Mouse (Mus musculus): ENCODE measurements at regions not wholly inside any gene's neighbourhood (a gene's known extent, or its start where the extent isn't known, plus 50 kb on each side); places are given as distances from the start of the nearest gene placed in this dataset.

DNA sequence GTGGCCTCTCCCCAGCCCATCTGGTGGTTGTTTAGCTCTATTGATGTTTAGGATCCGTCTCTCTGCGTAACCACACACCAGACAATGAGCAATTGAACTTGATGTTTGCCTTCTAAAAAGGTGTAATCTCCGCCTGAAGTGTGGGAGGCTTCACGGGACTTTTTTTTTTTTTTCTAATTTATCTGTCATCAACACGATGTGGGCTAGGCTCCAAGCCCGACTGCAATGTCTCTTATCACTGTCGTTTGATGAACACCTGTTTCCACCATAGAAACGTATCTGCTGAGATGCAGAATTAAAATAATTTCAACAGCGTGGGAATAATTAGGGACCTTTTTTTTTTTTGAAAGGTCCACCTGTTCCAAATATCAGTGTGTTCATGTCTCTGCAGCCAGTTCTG, 257.0 kb upstream of the Dnajc19 start:
- no peak for DNase-seq

DNA sequence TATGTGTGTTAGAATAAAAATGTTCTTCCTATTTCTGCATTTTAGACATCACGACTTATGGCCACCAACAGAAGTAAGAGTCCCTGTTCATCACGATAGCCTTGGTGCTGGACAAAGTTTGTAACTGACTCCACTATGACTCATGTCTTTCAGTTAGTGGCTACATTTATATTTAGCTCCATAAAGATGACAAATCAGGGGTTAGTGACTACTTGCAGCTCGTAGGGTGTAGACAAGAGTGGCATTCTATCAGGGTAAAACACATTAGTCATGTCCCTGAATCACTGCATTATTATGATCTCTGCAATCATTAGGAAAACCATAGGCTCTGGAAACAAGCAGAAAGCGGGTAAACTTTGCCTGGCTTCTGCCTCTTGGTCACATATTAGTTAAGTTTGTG, 252.4 kb upstream of the Dnajc19 start:
- DNase-seq, result no peak

DNA sequence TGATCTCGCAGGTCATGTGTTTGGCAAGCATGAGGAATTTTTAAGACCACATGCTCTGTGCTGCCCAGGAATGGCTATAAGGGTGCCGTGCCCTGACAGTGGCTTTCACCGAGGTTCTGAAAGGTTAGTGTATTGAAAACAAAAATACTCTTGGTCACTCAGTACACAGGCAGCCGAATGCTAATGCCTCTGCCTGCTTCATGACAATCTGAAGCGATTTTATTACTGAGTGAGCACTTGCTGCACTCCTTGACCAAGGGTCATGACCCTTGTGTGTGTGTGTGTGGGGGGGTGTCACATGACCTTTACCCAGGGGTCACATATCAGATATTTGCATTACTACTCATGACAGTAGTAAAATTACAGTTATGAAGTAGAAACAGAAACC, 250.8 kb upstream of the Dnajc19 start:
- no peak for DNase-seq

DNA sequence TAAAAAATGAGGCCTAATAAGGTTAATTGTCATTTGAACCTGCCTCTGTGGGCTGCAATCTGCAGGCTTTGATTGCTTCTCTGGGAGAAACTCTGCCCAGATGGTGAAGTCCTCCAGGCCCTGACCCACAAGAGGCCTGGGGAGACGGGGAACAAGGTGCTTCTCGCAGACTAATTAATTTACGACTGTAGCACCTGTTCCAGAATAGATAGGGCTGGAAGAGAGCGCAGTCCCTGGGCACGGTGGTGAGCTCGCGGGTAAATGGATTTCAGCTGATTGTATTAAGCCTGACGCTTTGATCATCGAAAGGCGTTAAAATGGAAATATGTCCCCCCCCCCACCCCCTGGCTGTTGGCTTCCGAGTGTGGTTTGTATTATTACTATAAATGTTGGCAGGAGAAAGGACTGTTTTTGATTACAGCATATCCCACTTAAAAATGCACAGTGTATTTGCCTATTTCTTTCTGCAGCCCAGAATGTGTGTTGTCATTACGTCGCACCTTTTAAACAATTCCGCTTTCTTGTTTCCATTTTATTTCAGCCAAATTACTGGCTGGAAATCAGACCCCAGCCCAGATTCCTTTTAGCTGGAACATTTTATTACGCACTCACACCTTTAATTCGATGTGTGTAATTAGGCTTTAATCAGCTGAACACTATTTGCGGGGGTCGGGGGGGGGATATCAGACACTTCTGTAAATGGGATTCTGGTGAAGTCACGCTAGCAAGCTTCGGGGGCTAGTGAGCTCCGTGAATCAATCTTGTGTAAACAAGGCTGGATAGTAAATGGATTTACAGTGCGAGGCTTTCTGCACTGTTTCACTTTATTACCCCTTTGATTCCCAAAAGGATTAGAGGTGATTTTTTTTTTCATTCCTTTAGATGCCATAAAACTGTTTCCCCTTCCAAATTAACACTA, 250.1 kb upstream of the Dnajc19 start:
- no peak for DNase-seq

DNA sequence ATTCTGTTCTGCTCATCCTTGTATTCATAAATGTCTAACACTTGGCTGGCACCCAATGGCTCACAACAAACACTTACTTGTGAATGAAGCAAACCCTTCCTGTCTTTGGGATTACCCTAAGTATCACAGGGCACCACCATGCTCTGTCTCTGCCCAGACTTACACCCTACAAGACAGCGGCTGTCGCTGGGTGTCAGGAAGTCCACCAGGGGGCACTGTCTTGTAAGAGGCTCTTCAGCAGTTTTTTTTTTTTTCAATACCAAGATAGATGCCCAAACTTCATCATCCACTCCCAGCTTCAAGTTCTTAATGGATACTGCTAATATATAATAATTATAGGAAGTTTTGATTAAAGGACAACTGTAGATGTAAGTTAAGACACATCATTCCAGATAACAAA, 247.7 kb upstream of the Dnajc19 start:
- DNase-seq, result no peak

DNA sequence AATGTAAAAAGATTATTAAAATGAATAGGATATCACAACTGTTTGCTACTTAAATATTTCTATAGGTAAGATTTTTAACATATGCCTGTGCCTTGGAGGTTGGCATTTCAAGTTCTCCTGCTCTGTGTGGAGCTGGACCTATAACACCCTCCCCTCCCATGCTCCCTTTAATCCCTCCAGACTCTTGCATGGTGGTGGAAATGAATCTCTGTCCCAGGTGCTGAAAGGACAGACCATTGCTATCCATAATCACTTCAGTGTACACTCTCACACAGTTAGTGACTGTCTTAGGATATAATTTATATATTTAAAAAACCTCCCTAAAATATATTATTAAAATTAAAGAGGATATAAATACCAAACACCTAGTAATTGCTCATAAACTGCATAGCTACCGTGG, 244.5 kb upstream of the Dnajc19 start:
- DNase-seq, result no peak

DNA sequence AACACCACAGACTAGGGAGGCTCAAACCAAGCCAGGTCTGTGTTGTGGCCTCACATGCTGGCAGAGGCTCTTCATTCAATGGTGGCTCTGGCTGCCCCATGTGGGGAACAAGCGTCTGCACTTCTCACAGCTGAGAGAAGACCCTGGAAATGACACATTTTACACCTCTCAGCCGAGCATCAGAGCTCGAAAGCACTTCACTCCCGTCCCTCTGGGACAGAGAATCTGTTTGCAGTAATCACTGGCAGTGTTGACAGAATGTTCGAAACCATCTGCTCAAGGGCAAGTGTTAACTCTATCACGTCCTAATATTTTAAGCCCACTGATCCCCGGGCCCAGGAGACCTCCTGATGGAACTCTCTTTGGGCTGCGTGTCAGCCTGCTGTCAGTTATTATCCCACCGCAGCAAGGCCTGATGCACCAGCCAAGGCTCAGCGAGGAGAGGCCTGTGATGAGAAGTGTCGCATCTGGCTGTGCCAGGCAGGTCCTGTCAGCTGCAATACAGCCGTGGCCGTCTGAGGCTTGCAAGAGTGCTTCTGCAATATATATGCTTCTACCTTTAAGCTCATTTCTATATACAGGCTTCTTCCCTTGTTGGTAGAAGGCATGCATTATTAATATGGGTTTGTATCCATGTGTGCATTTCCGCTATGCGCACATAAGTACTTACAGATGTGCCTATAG, 241.5 kb upstream of the Dnajc19 start:
- DNase-seq, result no peak

DNA sequence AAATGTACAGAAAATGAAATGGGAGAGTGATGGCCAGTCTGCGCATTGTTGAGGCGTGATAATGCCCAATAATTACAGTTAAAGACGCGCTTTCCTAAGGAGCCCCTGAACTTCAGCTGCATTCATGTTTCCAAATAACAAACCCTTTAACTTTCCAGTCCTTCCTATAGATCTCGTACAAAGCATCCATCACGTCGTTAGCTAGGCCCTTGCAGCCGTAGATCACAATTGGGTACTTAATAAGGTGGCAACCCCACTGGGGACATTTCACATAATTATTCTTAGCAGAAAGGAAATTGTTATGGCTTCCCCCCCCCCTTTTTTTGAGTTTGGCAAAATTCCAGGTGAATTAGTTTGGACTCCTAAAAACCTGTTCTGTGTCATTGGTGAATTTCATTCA, 233.7 kb upstream of the Dnajc19 start:
- DNase-seq, result no peak

DNA sequence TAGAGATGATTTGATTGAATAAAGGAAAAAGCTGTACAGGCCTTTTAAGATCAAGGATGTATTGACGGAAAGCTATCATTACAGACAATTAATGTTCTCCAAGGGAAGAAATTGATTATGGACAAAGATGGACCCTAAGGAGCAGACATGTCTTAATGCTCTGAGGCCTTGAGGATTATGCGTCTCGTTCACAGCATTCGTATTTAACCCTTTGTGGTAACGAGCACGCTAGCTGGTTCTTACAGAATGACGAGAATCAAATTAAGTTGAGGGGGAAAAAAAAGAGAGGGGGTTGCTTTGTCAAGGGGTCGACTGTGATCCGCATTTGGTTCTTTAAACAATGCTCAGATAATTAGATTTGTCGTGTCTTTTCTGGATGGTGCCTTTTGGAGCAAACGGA, 233.3 kb upstream of the Dnajc19 start:
- no peak for DNase-seq

DNA sequence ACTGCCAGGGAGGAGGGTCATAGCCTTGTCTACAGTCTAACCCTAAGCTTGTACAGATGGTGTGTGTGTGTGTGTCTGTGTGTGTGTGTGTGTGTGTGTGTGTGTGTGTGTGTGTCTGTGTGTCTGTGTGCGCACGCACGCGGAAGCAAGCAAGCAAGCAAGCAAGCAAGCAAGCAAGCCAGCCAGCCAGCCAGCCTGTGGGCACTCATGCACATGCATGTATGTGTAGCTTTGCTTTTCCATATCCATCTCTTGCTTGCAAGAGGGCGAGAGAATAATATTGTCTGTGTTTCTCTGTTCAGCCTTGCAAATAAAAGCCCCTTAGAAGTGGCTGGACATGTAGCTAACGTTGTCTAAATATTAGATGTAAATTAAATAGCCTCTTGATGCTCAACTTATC, 230.8 kb upstream of the Dnajc19 start:
- no peak for DNase-seq

DNA sequence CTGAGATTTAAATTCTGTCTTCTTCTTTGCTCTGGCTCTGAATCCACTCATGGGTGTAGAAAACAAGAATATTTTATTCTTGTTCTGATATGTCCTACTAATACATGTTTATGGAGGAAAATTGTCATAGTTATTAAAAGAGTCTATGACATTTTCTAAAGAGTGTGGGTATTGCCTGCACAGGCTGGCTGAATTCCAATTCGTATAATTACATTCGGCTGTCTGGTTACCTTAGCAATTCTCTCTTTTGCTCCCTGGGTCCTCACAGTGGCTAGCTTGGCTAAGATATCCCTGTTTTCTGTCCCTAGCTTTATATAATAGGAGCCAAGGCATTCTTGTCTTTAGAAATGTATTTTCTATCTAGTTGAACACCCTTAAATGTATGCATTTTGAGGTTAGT, 218.5 kb upstream of the Dnajc19 start:
- no peak for DNase-seq

DNA sequence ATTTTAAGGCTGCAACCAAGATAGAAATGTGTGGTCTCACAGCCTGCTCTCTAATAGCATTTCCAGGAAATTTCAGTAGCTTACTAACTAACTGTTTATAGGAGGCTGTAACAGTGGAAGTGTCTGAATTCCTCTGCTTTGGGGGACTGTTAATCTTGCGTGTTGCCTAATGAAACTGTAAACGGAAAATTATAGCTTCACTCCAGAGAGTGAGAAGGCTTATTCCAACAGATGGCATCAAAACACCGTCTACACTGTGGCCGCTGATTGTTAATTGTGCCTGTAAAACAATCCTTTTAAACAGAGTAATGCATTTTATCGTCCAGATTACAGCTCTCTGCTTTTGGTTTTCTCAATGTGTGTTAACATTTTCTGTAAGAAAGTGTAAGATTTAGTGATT, 206.7 kb upstream of the Dnajc19 start:
- DNase-seq, result no peak

DNA sequence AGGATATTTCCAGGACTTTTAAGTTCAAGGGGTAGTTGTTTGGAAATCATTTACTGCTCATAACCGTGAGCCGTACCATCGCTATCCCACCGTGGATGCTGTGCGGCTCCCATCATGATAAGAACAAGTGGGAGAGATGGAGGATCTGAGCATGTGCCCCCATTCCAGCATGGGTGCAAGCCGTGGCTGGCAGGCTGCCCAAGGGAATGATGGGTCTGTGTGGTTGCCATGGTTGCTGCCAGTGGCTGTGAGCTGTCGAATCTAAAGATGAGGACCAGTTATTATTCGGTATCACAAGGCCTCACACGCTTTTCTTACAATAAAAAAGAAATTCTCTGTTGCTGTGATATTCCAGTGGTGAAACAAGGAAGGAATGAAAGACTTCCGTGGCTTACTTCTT, 189.0 kb upstream of the Dnajc19 start:
- DNase-seq, result peak; percentile 57

DNA sequence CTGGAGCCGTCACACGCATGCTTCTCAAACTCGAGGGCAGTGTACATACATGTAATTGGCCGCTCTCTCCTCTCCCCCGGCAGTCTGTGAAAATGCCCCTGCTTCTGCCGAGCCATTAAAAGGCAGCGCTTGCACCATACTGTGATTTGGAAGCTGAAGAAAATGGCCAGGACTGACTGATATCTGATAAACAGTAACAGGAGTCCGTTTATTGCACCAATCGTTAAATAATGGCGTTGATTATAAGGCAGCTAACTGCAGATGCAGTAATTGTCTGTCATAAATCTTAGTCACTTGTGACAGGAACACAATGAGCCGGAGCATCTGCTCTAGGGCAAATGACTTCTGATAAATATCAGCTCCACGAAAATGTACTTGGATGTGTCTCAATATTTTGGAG, 185.3 kb upstream of the Dnajc19 start:
- DNase-seq, result peak; percentile 27

DNA sequence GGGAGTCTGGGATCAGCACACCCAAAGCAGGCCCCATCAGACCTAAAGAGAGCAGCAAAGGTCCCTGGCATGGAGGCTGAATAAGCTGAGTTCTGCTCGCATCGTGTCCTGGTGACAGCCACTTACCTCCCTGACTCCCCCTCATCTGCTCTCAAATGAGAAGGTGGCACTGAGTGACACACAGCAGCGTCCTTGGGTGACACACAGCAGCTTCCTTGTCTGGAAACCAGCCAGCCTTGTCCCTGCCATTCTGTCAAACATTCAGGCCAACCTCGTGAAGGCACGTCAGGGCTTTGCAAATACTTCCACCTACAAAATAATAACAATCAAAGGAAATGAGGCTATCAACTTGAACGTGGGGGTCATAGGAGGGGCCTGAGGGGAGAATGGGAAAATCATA, 183.7 kb upstream of the Dnajc19 start:
- no peak for DNase-seq

DNA sequence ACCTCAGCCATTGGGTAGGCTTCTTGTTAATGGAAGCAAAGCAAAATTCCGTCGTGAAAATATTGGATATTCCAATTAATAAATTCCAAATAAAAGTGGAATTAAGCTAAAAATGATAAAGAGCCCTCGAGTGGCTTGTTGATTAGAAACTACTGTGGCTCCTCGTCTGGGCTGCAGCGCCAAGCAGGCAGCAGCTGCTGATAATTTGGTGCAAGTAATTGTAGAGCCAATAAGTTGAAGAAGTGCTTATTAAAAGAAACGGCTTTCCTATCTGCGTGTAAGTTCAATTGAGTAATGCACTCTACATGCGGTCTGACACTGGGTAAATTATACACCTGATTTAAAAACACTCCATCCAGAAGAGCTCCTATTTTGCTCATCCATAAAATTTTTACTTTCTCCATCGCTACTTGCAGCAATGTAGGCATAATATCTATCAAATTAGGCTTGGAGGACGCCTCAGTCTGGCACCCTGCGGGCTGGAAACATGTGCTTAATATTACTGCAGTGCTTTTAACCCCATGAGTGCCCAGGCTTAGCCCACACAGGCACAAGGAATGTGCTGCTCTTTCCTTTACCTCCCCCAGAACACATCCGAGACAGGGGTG, 171.7 kb upstream of the Dnajc19 start:
- no peak for DNase-seq

DNA sequence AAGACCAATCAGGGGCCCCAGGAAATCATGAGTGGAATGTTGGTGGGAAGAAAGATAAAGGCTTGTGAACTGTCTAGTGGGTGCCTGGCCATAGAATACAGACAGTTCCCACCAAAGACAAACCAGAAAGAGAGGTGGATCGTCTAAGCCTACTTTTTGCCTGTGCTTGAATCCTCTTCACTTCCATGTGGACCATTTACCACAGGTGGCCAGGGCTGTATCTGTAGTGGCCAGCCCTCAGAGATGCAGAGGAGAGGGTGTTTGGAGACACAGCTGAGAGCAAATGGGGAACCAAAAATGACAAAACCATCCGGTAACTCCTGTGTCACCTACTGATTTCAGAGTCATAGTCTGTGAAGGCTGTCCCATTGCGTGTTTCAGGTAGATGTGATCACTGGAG, 161.0 kb upstream of the Dnajc19 start:
- DNase-seq, result peak; percentile 58

DNA sequence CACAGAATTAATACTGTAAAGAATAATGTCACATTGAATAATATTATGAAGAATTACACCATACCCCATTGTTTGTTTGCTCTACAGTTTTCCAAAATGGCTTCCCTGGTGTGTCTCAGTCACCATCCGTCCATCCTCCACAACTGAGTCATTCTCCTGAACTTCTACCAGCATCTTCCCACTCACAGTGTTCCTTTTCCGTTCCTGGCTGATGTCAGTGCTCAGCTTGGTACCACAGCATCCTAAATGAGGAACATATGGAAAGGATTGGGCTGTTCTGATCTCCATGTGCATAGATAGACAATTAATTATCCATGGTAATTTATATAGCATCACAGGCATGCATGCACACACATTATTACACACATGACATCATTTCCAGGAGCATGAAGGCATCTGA, 158.9 kb upstream of the Dnajc19 start:
- DNase-seq, result peak; percentile 4

DNA sequence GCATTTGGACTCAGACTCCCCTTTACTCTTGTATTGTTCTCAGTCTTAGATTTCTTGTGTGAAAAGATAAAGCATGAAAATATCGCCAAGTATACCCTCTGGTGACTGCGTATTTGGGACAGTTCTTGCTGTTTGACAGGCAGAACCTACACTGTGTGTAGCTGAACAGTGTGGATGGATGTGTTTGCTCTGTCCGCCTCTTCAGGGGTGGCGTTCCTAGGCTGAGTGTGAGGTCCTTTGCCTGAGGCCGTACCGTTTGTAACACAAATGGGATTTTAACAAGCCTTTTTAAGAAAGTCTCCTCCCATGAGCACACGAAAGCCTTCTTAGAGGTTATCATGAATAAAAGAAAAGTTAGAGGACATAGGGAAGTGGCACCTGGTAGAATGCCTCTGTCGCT, 153.3 kb upstream of the Dnajc19 start:
- peak; percentile 61 for DNase-seq

DNA sequence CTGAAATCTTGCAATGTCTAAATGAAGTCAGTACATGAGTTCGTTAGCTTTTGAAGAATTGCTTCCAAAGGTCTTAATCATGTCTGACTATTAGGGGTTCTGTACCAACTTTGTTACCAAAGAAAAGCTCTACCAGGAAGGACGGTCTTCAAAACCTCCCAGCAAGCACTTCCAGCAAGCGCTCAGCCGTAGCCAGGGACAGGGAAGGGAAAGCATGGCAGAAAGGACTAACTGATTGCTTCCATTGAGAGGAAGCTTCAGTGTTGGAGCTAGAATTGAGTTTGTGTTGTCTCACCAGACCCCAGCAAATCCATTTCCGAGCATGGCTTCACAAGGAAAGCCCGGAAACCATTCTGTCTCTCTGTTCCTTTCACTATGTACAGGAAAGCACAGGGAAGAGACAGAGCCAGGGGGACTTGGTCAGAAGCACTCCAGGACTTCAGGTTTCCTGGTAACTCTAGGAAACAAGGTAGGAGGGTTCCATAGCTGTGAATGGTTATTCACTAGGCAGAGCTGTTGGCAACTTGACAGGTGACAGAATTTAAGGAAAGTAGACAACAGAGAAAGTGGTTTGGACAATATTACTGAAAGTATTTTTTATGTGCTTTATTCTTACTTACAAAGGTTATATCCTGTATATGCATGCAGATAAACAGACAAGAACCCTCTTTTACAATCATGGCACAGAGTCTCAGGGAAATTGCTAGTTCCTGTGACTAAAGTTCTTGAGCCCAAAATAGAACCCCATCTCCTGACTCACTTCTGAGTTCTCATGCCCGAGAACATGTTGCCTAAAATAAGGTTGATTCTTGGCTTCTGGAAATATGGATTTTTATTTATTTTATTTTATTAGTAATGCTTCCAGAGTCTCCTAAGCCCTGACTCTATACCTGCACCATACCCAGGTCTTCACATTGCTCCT, 151.5 kb upstream of the Dnajc19 start:
- peak; percentile 25 for DNase-seq

DNA sequence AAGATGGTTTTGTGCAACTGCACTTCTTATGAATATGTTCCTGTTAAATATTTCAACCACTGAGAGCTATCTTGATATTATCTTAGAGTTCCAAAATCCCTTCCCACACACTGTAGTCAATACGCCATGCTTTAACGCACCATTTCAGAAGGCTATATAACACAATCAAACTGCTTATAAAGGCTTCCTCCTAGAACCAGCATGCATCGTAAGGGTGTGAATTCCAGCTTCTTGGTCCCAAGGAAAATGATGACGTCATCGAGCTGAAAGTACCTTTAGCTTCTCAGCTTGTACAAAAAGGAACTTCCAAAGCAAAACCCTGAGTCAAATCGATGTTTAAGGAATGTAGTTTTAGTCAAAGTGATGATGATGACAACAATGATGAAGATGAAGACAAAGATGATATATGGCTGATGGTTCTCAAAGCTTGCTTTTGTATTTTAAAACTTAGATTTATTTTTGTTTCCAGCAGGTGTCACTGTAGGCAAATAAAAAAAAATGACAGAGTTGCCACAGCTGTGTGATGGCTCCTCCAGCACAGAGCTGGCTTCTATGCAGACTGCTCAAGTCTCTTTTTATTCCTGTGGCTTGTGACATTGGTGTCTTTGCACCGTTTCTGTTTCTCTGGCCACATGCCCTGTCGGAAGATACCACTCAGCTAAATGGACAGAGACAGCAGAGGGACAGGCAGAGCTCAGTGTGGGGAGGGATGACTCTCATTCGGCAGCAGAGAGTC, 150.6 kb upstream of the Dnajc19 start:
- DNase-seq, result peak; percentile 40

DNA sequence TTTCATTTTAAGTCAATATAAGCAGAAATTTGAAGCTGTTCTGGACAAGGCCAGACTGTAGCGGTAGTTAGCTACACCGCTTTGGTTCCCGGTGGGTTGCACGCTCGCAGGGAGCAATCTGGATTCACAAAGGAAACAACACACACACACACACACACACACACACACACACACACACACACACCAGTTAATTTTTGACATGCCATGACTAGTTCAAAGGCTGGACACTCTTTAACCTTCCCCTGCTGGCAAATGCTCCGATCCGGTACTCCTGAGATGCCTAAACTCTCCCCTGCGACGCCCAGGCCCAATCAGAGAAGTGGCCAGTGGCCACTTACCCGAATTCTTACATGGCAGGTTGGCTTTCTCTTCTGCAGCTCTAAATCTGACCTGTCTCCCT, 141.2 kb upstream of the Dnajc19 start:
- DNase-seq, result peak; percentile 48
